Mouse (Mus musculus) bone marrow, adult 2 months (tissue): ENCODE results near the gene Plekho2.

Experiments used
- CTCF ChIP-seq: fragments of 200-500 bp; IDR thresholded peaks from 2 replicates; pipeline ENCODE4 v1.5.1; 2011; ENCODE audit warnings: low read length, control low read depth; ENCODE audit not compliant: control insufficient read depth, insufficient read depth
- POLR2A ChIP-seq: fragments of 200-500 bp; IDR thresholded peaks from 2 replicates; pipeline ENCODE4 v1.6.1; 2011; ENCODE audit warnings: low read depth, mild to moderate bottlenecking, control low read depth, low read length, borderline replicate concordance; ENCODE audit not compliant: control insufficient read depth

DNA sequence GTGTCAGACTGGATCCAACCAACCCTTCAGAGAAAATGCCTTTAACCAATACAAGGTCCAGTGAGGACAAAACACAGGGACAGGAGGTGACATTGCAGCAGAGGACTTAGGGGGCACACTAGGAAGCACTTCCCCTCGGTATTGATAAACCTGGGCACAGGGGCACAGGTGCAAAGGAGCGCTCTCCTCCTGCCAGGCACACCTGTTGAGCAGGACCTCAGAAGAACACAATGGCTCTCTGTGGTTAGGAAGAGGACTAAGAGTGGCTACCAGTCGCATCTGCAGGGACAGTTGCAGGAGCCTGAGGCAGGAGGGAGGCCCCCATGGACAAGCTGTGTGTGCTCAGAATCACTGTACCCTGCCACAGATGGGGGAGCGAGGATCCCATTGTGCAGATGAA, 43.3 kb downstream of the Plekho2 start:
- TF ChIP-seq CTCF (no peak), POLR2A (no peak)
